Mouse (Mus musculus) adrenal gland, adult 18-20 months (tissue): ENCODE results near the gene Oser1. TPM values are rescaled to one million over a fixed set of nuclear protein-coding genes. Genes with fewer than 3 reads are reported as not detected.
"Not testable (repeated sequence)": the region's sequence is repeated elsewhere in the genome, so short reads cannot be mapped to it uniquely, and the experiment has no call there.

Source experiments
- DNase-seq, 2 experiments: peaks; one replicate each; pipeline ENCODE4 v3.0.0; 2021 to 2022; ENCODE audit warnings: low spot score in 2 of 2
- long read RNA-seq, 2 experiments: library from polyadenylated mRNA; stranded (forward); transcript quantifications; one replicate each; pipeline ENCODE4 v2.0.0; 2021
- total RNA-seq, 2 experiments: library from RNA; stranded (reverse); gene quantifications; 1 replicate in 1 of 2; 2 replicates in 1 of 2; pipeline ENCODE4 v1.2.3; 2021

Gene Oser1
- 10 to 100 TPM; 37.1 to 43.6 TPM for total RNA-seq
- long read RNA-seq, experiment 1, transcript Oser1-201 (4 exons, 1,620 nt): major isoform, 26 of 27 reads
- long read RNA-seq, experiment 1, partial matches to known transcripts: 0 of 27 reads
- long read RNA-seq, experiment 1, other reads (novel, unspliced or antisense): 0 of 27 reads
- long read RNA-seq, experiment 2, transcript Oser1-201 (4 exons, 1,620 nt): major isoform, 67 of 73 reads
- long read RNA-seq, experiment 2, partial matches to known transcripts: 2 of 73 reads
- long read RNA-seq, experiment 2, other reads (novel, unspliced or antisense): 4 of 73 reads

GRCm38 (mm10) chr2:163424597-163424996, at the start of gene Oser1:
TSS of gene Oser1 (minus strand) at chr2:163424697.
- DNase-seq: no peak

- peak; percentile 95 to 96 for DNase-seq
Observed at GRCm38 (mm10) chr2:163472466-163472851, 48.0 kb upstream of the Oser1 start, which contains the start of gene Fitm2. TSS of gene Fitm2 (minus strand) at chr2:163472629.

GRCm38 (mm10) chr2:163471710-163472465, 47.4 kb upstream of the Oser1 start:
- DNase-seq: peak in 1 of 2 experiments; percentile 29

GRCm38 (mm10) chr2:163471136-163471535, 46.6 kb upstream of the Oser1 start:
- peak in 1 of 2 experiments; percentile 38 for DNase-seq

- DNase-seq: no peak
Observed at GRCm38 (mm10) chr2:163469711-163470110, 45.2 kb upstream of the Oser1 start.

- DNase-seq: no peak
Observed at GRCm38 (mm10) chr2:163468866-163469265, 44.4 kb upstream of the Oser1 start.

GRCm38 (mm10) chr2:163467585-163467984, 43.1 kb upstream of the Oser1 start:
- peak in 1 of 2 experiments; percentile 50 for DNase-seq

- DNase-seq: no peak
Observed at GRCm38 (mm10) chr2:163466771-163467170, 42.3 kb upstream of the Oser1 start.

GRCm38 (mm10) chr2:163464562-163464961, 40.1 kb upstream of the Oser1 start:
- no peak for DNase-seq

- no peak for DNase-seq
Observed at GRCm38 (mm10) chr2:163463998-163464397, 39.5 kb upstream of the Oser1 start.

GRCm38 (mm10) chr2:163463251-163463769, 38.8 kb upstream of the Oser1 start:
- DNase-seq: no peak

GRCm38 (mm10) chr2:163462801-163463200, 38.3 kb upstream of the Oser1 start:
- DNase-seq: no peak

- no peak for DNase-seq
Observed at GRCm38 (mm10) chr2:163462386-163462785, 37.9 kb upstream of the Oser1 start.

- DNase-seq: not testable (repeated sequence)
Observed at GRCm38 (mm10) chr2:163461307-163461706, 36.8 kb upstream of the Oser1 start.

GRCm38 (mm10) chr2:163460622-163461021, 36.1 kb upstream of the Oser1 start:
- DNase-seq: no peak

- no peak for DNase-seq
Observed at GRCm38 (mm10) chr2:163459380-163459779, 34.9 kb upstream of the Oser1 start.

GRCm38 (mm10) chr2:163458539-163459265, 34.2 kb upstream of the Oser1 start:
- no peak for DNase-seq

GRCm38 (mm10) chr2:163453378-163453777, 28.9 kb upstream of the Oser1 start:
- DNase-seq: no peak

GRCm38 (mm10) chr2:163452738-163453137, 28.2 kb upstream of the Oser1 start:
- DNase-seq: no peak

- no peak for DNase-seq
Observed at GRCm38 (mm10) chr2:163450668-163451295, 26.3 kb upstream of the Oser1 start.

- DNase-seq: no peak
Observed at GRCm38 (mm10) chr2:163449276-163449675, 24.8 kb upstream of the Oser1 start.
